Mouse (Mus musculus) macrophage (primary cell): ENCODE measurements at regions not wholly inside any gene's neighbourhood (a gene's known extent, or its start where the extent isn't known, plus 50 kb on each side); places are given as distances from the start of the nearest gene placed in this dataset.

Experiments used
- H3K27ac ChIP-seq: fragments of 350-480 bp; formaldehyde crosslinking; 2 replicates; pipeline ENCODE4 v1.9.0; 2021
- H3K36me3 ChIP-seq: fragments of 350-480 bp; formaldehyde crosslinking; 2 replicates; pipeline ENCODE4 v1.9.0; 2021; ENCODE audit errors: inconsistent target
- H3K4me3 ChIP-seq: fragments of 350-480 bp; formaldehyde crosslinking; 2 replicates; pipeline ENCODE4 v1.9.0; 2021; ENCODE audit errors: inconsistent target
- H3K79me2 ChIP-seq: fragments of 350-480 bp; formaldehyde crosslinking; 2 replicates; pipeline ENCODE4 v1.9.0; 2021; ENCODE audit errors: inconsistent target
- WGBS: methylation state at CpG from one replicate; pipeline ENCODE4 v1.1.7; 2026; ENCODE audit warnings: inconsistent platforms; ENCODE audit not compliant: missing documents; 5-methylcytosine and 5-hydroxymethylcytosine counted together

- Histone ChIP-seq H3K4me3 (no peak overlapping the region), H3K27ac (no peak overlapping the region), H3K79me2 (no peaks in the 10 kb centered on the region), H3K36me3 (no peaks in the 10 kb centered on the region)
- WGBS = 37% methylated on average over 5 of the region's 5 CpGs
These were observed 275.5 kb downstream of the Mreg start for GRCm38 (mm10) chr1:71936501-71937129.

- 100% methylated on average over 2 of the region's 2 CpGs for WGBS
- H3K36me3 ChIP-seq = no peaks in the 10 kb centered on the region
- no peaks in the 10 kb centered on the region for H3K79me2 ChIP-seq
- no peak overlapping the region for H3K4me3 ChIP-seq
- no peak overlapping the region for H3K27ac ChIP-seq
These were observed 272.5 kb upstream of the Fn1 start for GRCm38 (mm10) chr1:71925501-71925900.

- WGBS = 38% methylated on average over 1 of the region's 1 CpGs
- Histone ChIP-seq H3K79me2 (no peaks in the 10 kb centered on the region), H3K27ac (no peak overlapping the region), H3K36me3 (no peaks in the 10 kb centered on the region), H3K4me3 (no peak overlapping the region)
These were observed 271.9 kb upstream of the Fn1 start for GRCm38 (mm10) chr1:71924884-71925283.

GRCm38 (mm10) chr1:71923731-71924130, 270.7 kb upstream of the Fn1 start:
- H3K79me2 ChIP-seq = no peaks in the 10 kb centered on the region
- WGBS = 97% methylated on average over 3 of the region's 3 CpGs
- no peak overlapping the region for H3K27ac ChIP-seq
- H3K36me3 ChIP-seq = no peaks in the 10 kb centered on the region
- no peak overlapping the region for H3K4me3 ChIP-seq

- 100% methylated on average over 1 of the region's 2 CpGs for WGBS
- H3K4me3 ChIP-seq = no peak overlapping the region
- H3K27ac ChIP-seq = no peak overlapping the region
- no peaks in the 10 kb centered on the region for H3K79me2 ChIP-seq
- no peaks in the 10 kb centered on the region for H3K36me3 ChIP-seq
These were observed 268.5 kb upstream of the Fn1 start for GRCm38 (mm10) chr1:71921456-71921855.

- WGBS = 97% methylated on average over 2 of the region's 2 CpGs
- H3K4me3 ChIP-seq = no peak overlapping the region
- H3K36me3 ChIP-seq = no peaks in the 10 kb centered on the region
- H3K27ac ChIP-seq = no peak overlapping the region
- H3K79me2 ChIP-seq = no peaks in the 10 kb centered on the region
These were observed 266.9 kb upstream of the Fn1 start for GRCm38 (mm10) chr1:71919891-71920290.

GRCm38 (mm10) chr1:71917021-71917420, 264.0 kb upstream of the Fn1 start:
- Histone ChIP-seq H3K36me3 (no peaks in the 10 kb centered on the region), H3K4me3 (no peak overlapping the region), H3K79me2 (no peaks in the 10 kb centered on the region), H3K27ac (peak overlapping the region; percentile 24)
- 72% methylated on average over 2 of the region's 2 CpGs for WGBS

- Histone ChIP-seq H3K27ac (no peak overlapping the region), H3K79me2 (no peaks in the 10 kb centered on the region), H3K4me3 (no peak overlapping the region), H3K36me3 (no peaks in the 10 kb centered on the region)
- WGBS = 63% methylated on average over 1 of the region's 3 CpGs
These were observed 261.4 kb upstream of the Fn1 start for GRCm38 (mm10) chr1:71914439-71914838.

GRCm38 (mm10) chr1:71913221-71913620, 260.2 kb upstream of the Fn1 start:
- WGBS = 61% methylated on average over 5 of the region's 5 CpGs
- Histone ChIP-seq H3K36me3 (no peaks in the 10 kb centered on the region), H3K27ac (no peak overlapping the region), H3K79me2 (no peaks in the 10 kb centered on the region), H3K4me3 (no peak overlapping the region)

- no peak overlapping the region for H3K27ac ChIP-seq
- no peaks in the 10 kb centered on the region for H3K79me2 ChIP-seq
- no peak overlapping the region for H3K4me3 ChIP-seq
- no peaks in the 10 kb centered on the region for H3K36me3 ChIP-seq
- WGBS = 19% methylated on average over 1 of the region's 3 CpGs
These were observed 259.4 kb upstream of the Fn1 start for GRCm38 (mm10) chr1:71912441-71912840.

GRCm38 (mm10) chr1:71910125-71910524, 257.1 kb upstream of the Fn1 start:
- no peak overlapping the region for H3K27ac ChIP-seq
- no peaks in the 10 kb centered on the region for H3K36me3 ChIP-seq
- H3K4me3 ChIP-seq = no peak overlapping the region
- 100% methylated on average over 1 of the region's 1 CpGs for WGBS
- no peaks in the 10 kb centered on the region for H3K79me2 ChIP-seq

- 93% methylated on average over 11 of the region's 11 CpGs for WGBS
- no peak overlapping the region for H3K4me3 ChIP-seq
- H3K27ac ChIP-seq = no peak overlapping the region
- no peaks in the 10 kb centered on the region for H3K36me3 ChIP-seq
- no peaks in the 10 kb centered on the region for H3K79me2 ChIP-seq
These were observed 256.6 kb upstream of the Fn1 start for GRCm38 (mm10) chr1:71909508-71910124.

GRCm38 (mm10) chr1:71904376-71904948, 251.5 kb upstream of the Fn1 start:
- 89% methylated on average over 4 of the region's 4 CpGs for WGBS
- Histone ChIP-seq H3K27ac (no peak overlapping the region), H3K79me2 (no peaks in the 10 kb centered on the region), H3K4me3 (no peak overlapping the region), H3K36me3 (no peaks in the 10 kb centered on the region)

GRCm38 (mm10) chr1:71900106-71901074, 247.4 kb upstream of the Fn1 start:
- no peak overlapping the region for H3K27ac ChIP-seq
- 57% methylated on average over 8 of the region's 9 CpGs for WGBS
- H3K4me3 ChIP-seq = no peak overlapping the region
- H3K36me3 ChIP-seq = no peaks in the 10 kb centered on the region
- no peaks in the 10 kb centered on the region for H3K79me2 ChIP-seq

GRCm38 (mm10) chr1:71899128-71899527, 246.1 kb upstream of the Fn1 start:
- 85% methylated on average over 8 of the region's 8 CpGs for WGBS
- H3K27ac ChIP-seq = no peak overlapping the region
- no peaks in the 10 kb centered on the region for H3K79me2 ChIP-seq
- no peak overlapping the region for H3K4me3 ChIP-seq
- no peaks in the 10 kb centered on the region for H3K36me3 ChIP-seq
